Mouse (Mus musculus) bone marrow, adult 2 months (tissue): ENCODE results near the gene Amer3. TPM values are rescaled to one million over a fixed set of nuclear protein-coding genes. Genes with fewer than 3 reads are reported as not detected.
"Not testable (repeated sequence)": the region's sequence is repeated elsewhere in the genome, so short reads cannot be mapped to it uniquely, and the experiment has no call there.

Experiments used
- H3K27ac ChIP-seq: fragments of 200-500 bp; 2 replicates; pipeline ENCODE4 v1.5.1; 2012; ENCODE audit warnings: low read depth, mild to moderate bottlenecking, control low read depth, inconsistent platforms, low read length; ENCODE audit not compliant: control insufficient read depth, poor library complexity, insufficient read depth
- H3K4me1 ChIP-seq: fragments of 200-500 bp; 2 replicates; pipeline ENCODE4 v1.6.1; 2011; ENCODE audit warnings: low read length; ENCODE audit not compliant: control insufficient read depth, insufficient read depth
- H3K4me3 ChIP-seq: fragments of 200-500 bp; replicated peaks from 2 replicates; pipeline ENCODE3; 2011; ENCODE audit warnings: mild to moderate bottlenecking, low read depth, low read length, control low read depth; ENCODE audit not compliant: control insufficient read depth
- CTCF ChIP-seq: fragments of 200-500 bp; IDR thresholded peaks from 2 replicates; pipeline ENCODE4 v1.5.1; 2011; ENCODE audit warnings: low read length, control low read depth; ENCODE audit not compliant: control insufficient read depth, insufficient read depth
- POLR2A ChIP-seq: fragments of 200-500 bp; IDR thresholded peaks from 2 replicates; pipeline ENCODE4 v1.6.1; 2011; ENCODE audit warnings: low read depth, mild to moderate bottlenecking, control low read depth, low read length, borderline replicate concordance; ENCODE audit not compliant: control insufficient read depth
- WGBS: fragments of 180-500 bp; shearing (Covaris S2); methylation state at CpG from one replicate; pipeline ENCODE4 v1.1.7; 2018; 5-methylcytosine and 5-hydroxymethylcytosine counted together
- polyA plus RNA-seq: library from polyadenylated mRNA; stranded (reverse); fragments of >200 nt; gene quantifications from 2 replicates; pipeline ENCODE4 v1.2.4, GENCODE M21; 2011; ENCODE audit warnings: low replicate concordance; ENCODE audit not compliant: missing spikeins, insufficient read depth, insufficient read length

Amer3 gene
- polyA plus RNA-seq, result not detected in 2 replicates

DNA sequence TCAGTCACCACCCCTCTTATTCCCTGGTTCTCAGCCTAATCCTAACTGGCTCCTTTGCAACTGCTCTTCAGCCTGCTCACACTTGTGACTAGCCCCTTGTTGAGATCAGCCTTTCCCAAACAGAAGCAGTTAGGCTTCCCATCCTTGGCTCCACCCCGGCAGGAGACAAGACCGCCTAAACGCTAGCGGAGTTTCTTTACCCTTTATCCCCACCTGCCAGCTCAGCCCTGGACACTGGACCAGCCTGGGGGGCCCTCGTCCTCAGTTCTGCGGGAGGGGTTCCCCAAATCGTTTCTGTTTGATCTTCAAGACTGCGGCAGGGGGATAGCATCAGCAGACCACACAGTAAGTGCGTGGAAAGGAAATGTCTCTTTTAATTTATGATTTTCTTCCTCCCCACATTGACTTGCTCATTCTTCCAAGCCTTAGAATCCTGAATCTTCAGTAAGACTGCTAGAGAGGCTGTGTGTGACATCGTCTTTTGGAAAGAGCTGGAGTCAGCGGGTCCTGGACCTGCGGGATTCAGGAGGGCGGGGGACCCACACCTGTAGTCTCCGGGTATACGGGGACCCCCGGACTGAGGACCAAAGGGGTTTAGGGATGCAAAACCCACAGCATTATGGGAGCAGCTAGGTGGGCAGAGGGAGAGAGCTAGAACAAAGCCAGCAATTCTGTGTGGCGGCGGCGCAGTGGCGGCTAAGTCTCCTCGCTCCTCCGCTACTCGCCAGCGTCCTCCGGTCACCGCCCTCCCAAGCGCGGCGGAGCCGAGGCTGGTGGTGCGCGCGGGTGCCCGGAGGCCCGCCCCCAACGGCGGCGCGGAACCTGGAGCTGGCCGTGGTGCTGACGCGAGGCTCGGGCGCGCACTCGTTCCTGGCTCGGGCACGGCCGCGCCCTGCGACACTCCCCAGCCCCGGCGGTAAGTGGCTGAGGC is at the start of gene Amer3:
TSS of gene Amer3 (plus strand) at position 807 of the 931 bp plus-strand sequence.
- H3K4me3 ChIP-seq, result no peak within 1 kb of the TSS
- under 1% methylated on average over 53 of the region's 53 CpGs for WGBS
- H3K4me1 ChIP-seq, result no peaks in the 10 kb centered on the region
- no peak within 1 kb of the TSS; the same call in 1 of the 2 replicates for H3K27ac ChIP-seq
- no peak for TF ChIP-seq POLR2A
- no peak for TF ChIP-seq CTCF

DNA sequence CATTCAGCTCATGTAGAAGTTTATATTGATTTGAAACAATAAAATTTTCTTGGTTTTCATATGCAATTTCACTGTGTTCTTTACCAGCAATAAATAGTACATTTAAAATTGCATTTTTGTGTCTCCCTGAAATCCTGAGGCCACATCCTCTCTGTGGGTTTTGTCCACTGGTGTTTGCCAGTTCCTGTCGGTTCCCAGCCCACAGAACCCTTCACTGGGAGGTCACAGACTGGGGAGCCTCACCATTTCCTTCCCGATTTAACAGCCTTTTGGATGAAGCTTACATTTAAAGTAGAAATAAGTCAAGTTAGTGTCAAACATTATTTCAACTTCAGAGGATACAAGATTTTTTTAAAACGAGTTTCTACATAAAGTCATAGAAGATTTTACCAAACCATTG is 44.9 kb upstream of the Amer3 start:
- H3K4me1 ChIP-seq, H3K27ac ChIP-seq, H3K4me3 ChIP-seq: not testable (repeated sequence)
- 1% methylated on average over 3 of the region's 3 CpGs for WGBS

DNA sequence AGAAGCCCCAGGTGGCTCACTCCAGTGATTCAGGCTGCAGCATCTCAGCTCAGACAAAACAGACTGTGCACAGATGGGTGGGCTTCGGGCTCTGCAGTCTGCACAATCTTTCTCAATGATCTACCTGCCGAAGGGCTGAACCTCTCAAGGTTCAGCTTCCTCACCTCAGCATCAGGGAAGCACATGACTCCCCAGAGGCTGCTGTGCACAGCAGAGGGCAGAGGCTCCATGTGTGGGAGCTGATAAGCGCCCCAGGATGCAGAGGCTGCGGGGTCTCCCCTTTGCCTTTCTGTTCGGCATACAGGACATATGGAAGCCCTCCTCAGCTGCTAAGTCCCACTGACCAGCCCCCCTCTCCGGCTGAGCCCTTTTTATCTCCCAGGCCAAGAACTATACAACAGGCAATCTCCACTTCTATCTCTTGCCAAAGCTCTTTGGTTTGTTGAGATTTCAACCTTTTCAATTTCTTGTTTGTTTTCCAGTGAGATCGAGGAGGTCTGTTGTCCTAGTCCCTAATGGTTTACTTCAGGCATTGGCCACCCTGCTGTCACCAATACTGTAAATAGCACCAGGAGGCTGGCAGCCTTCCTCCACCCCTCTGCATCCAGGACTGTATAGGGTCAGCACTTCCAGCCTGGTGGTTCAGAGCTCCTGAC is 44.3 kb upstream of the Amer3 start, which contains the start of gene Cfc1:
TSS of gene Cfc1 (plus strand) at position 606 of the 656 bp plus-strand sequence.
- H3K4me3 ChIP-seq, H3K27ac ChIP-seq, H3K4me1 ChIP-seq: not testable (repeated sequence)
- 18% methylated on average over 7 of the region's 7 CpGs for WGBS

DNA sequence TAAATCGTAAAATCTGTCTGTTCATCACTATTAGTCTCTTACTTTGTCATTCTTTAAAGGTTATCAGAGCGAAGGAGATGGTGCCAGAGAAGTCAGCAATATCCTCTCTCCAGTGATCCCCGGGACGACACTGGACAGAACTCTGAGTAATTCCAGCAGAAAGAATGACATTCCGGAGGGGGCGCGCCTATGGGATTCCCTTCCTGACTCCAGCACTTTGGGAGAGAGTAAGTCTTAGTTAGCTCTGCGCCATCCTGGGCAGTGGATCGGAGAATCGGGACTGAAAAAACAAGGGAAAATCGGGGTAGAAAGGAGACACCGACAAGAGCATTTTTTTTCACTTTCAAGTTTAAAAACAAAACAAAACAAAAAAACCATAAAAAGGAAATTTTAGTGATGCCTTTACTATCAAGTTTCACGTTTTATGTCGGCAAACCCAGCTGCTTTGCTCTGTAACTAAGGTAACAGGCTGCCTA is 43.1 kb upstream of the Amer3 start:
- Histone ChIP-seq H3K4me1 (peaks cover 1% of the 10 kb centered on the region; the same call in 1 of the 2 replicates), H3K27ac (no peak overlapping the region), H3K4me3 (no peak overlapping the region)
- 26% methylated on average over 14 of the region's 14 CpGs for WGBS
- no peak for TF ChIP-seq CTCF

DNA sequence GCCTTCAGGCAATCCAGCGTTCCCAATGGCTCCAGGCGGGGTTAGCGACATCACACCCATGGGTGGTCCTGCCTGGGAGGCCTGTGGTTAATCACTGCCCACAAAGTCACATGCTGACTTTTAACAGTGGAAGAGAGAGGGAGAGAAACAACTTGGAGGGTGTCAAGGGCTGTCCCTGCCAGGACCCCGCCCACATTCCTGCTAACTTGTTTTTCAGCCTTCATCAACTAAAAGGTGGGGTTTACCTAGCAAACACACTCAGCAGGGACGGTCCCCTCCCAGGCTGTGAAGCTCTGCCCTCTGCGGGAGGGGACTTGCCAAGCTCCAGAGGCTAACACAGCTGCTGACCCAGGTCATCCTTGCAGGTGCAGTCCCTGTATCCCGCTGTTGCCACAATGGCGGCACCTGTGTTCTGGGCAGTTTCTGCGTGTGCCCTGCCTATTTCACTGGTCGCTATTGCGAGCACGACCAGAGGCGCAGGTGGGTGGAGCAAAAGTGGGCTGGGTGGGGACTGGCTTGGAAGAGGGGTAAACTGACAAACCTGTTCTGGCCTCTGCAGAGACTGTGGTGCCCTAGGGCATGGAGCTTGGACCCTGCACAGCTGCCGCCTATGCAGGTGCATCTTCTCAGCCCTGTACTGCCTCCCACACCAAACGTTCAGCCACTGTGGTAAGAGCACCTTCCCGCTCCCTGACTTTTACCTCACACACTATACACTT is 42.5 kb upstream of the Amer3 start:
- H3K27ac ChIP-seq, result no peak overlapping the region
- 22% methylated on average over 16 of the region's 16 CpGs for WGBS
- H3K4me1 ChIP-seq, result peaks cover 1% of the 10 kb centered on the region; the same call in 1 of the 2 replicates
- no peak overlapping the region for H3K4me3 ChIP-seq
- no peak for TF ChIP-seq POLR2A
- no peak for TF ChIP-seq CTCF

DNA sequence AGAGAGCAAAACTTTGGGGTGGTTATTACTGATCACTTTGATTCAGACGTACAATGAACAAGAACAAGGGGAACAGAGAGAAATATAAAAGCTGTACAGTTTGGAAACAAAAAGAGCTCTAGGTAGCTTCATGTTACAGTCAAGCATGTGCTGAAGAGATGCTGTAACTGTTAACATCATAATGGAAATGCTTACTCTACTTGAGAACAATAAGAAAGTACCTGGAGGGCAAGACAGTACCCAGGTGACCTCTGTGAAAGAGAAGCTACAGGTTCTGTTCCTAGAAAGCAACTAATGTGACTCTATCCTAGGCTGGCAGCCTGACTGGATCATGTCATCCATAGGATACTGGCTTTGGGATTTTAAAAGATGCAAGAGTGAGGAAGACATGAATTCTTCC is 32.4 kb upstream of the Amer3 start:
- Histone ChIP-seq H3K4me1 (no peaks in the 10 kb centered on the region), H3K4me3 (no peak overlapping the region), H3K27ac (no peak overlapping the region)
- TF ChIP-seq CTCF (no peak), POLR2A (no peak)
- WGBS, result 73% methylated on average over 1 of the region's 1 CpGs

DNA sequence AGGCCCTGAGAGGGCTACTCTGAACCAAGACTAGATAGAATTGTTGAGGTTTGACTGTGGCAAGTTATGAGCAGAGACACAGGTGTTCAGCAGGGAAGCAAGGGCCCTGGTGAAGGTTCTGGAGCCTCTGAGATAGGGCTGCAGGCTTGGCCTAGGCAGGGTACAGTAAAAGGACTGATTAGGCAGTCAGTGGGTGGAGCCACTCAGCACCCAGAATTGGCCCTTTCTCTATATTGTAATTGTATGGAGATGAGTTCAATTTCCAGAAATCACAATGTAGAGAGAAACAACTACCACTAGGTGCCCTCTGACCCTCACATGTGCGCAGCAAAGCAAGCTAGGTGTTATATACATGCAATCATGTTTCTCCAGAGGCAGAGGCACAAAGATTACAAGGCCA is 25.8 kb upstream of the Amer3 start:
- no peaks in the 10 kb centered on the region for H3K4me1 ChIP-seq
- no peak overlapping the region for H3K27ac ChIP-seq
- no peak overlapping the region for H3K4me3 ChIP-seq
- WGBS, result 68% methylated on average over 1 of the region's 1 CpGs
- TF ChIP-seq CTCF (no peak), POLR2A (no peak)

DNA sequence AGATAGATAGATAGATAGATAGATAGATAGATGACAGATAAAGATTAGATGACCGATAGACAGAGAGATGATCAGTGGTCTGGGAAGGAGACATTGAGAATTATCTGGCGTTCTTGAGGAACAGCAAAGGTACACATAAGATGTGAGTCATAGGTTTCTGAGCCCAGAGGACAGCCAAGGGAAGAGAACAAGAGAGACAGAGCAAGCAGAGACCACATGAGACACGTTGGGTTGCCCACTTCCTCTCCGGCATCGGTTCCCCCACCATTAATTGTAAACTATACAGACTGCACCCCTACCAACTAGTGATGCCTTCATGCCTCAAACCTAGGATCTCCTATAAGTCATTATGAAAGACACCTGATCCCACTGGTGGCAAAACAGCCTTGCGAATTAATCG is 25.2 kb upstream of the Amer3 start:
- TF ChIP-seq CTCF, result no peak
- no peak for TF ChIP-seq POLR2A
- WGBS, result 47% methylated on average over 7 of the region's 7 CpGs

More for the DNA sequence above, 25.2 kb upstream of the Amer3 start:
- Histone ChIP-seq H3K4me3 (no peak overlapping the region), H3K27ac (no peak overlapping the region), H3K4me1 (no peaks in the 10 kb centered on the region)
